Mouse (Mus musculus) kidney, embryonic 14.5 days (tissue): ENCODE measurements around the gene B3gnt9. TPM values are rescaled to one million over a fixed set of nuclear protein-coding genes. Genes with fewer than 3 reads are reported as not detected.

Experiments used
- ATAC-seq: fragments of 200-750 bp; cut with Nextera tagmentation; 2 replicates; pipeline ENCODE4 v1.8.0; 2017; ENCODE audit warnings: moderate number of reproducible peaks, mild to moderate bottlenecking, moderate TSS enrichment, moderate library complexity; ENCODE audit not compliant: low FRiP score, low TSS enrichment
- H3K27ac ChIP-seq: fragments of 300-500 bp; sonication (generic); 2 replicates; pipeline ENCODE4 v1.5.1; 2014; ENCODE audit warnings: low read depth, mild to moderate bottlenecking, low read length, moderate library complexity, mixed read lengths
- H3K27me3 ChIP-seq: fragments of 300-500 bp; sonication (generic); 2 replicates; pipeline ENCODE4 v1.6.1; 2014; ENCODE audit warnings: mild to moderate bottlenecking, low read length; ENCODE audit not compliant: control insufficient read depth, insufficient read depth
- H3K36me3 ChIP-seq: fragments of 300-500 bp; sonication (generic); 2 replicates; pipeline ENCODE4 v1.6.1; 2014; ENCODE audit warnings: low read length, mixed read lengths; ENCODE audit not compliant: control insufficient read depth, insufficient read depth
- H3K4me1 ChIP-seq: fragments of 300-500 bp; sonication (generic); 2 replicates; pipeline ENCODE4 v1.6.1; 2014; ENCODE audit warnings: low read length, mixed read lengths; ENCODE audit not compliant: control insufficient read depth, insufficient read depth
- H3K4me2 ChIP-seq: fragments of 300-500 bp; sonication (generic); replicated peaks from 2 replicates; pipeline ENCODE4 v1.6.1; 2014; ENCODE audit warnings: low read depth, mild to moderate bottlenecking, low read length
- H3K4me3 ChIP-seq: fragments of 300-500 bp; sonication (generic); 2 replicates; pipeline ENCODE4 v1.5.1; 2014; ENCODE audit warnings: mild to moderate bottlenecking, low read length
- H3K9ac ChIP-seq: fragments of 300-500 bp; sonication (generic); 2 replicates; pipeline ENCODE4 v1.6.1; 2014; ENCODE audit warnings: low read depth, mild to moderate bottlenecking, low read length, moderate library complexity
- H3K9me3 ChIP-seq: fragments of 300-500 bp; sonication (generic); 2 replicates; pipeline ENCODE4 v1.6.1; 2016; ENCODE audit warnings: low read length; ENCODE audit not compliant: control insufficient read depth
- WGBS: fragments of 180-500 bp; shearing (Covaris S2); extraction: QIAGEN DNeasy Blood & Tissue Kit; methylation state at CpG from one replicate; pipeline ENCODE4 v1.1.7; 2014; 5-methylcytosine and 5-hydroxymethylcytosine counted together
- polyA plus RNA-seq: library from polyadenylated mRNA; unstranded; fragments of >200 nt; fragmentation: Nextera tagmentation; extraction: Ambion mirVana; gene quantifications from 2 replicates; pipeline ENCODE4 v1.2.1, GENCODE M21; 2014

The B3gnt9 gene
- polyA plus RNA-seq, 1 experiment from 2014 or later: 7.3 TPM

GRCm38 (mm10) chr8:105258911-105259720, 4.2 kb upstream of the B3gnt9 start:
- Histone ChIP-seq H3K9me3 (no peaks in the 10 kb centered on the region), H3K27me3 (peaks cover 59% of the 10 kb centered on the region), H3K36me3 (no peaks in the 10 kb centered on the region), H3K4me3 (peak overlapping the region; percentile 34), H3K27ac (no peak overlapping the region), H3K4me2 (peak overlapping the region; percentile 57), H3K4me1 (peaks cover 14% of the 10 kb centered on the region; the same call in 1 of the 2 replicates), H3K9ac (peak overlapping the region; percentile 32)
- WGBS: 2% methylated on average over 55 of the region's 55 CpGs
- ATAC-seq: peak; percentile 18

- Histone ChIP-seq H3K4me1 (peaks cover 17% of the 10 kb centered on the region; the same call in 1 of the 2 replicates), H3K27ac (no peak overlapping the region), H3K4me2 (no peak overlapping the region), H3K36me3 (no peaks in the 10 kb centered on the region; the same call in 1 of the 2 replicates), H3K9ac (no peak overlapping the region), H3K27me3 (peaks cover 51% of the 10 kb centered on the region), H3K9me3 (no peaks in the 10 kb centered on the region), H3K4me3 (no peak overlapping the region)
- WGBS: 65% methylated on average over 7 of the region's 7 CpGs
- ATAC-seq: no peak
Measured at GRCm38 (mm10) chr8:105257318-105258114, 2.6 kb upstream of the B3gnt9 start.

DNA sequence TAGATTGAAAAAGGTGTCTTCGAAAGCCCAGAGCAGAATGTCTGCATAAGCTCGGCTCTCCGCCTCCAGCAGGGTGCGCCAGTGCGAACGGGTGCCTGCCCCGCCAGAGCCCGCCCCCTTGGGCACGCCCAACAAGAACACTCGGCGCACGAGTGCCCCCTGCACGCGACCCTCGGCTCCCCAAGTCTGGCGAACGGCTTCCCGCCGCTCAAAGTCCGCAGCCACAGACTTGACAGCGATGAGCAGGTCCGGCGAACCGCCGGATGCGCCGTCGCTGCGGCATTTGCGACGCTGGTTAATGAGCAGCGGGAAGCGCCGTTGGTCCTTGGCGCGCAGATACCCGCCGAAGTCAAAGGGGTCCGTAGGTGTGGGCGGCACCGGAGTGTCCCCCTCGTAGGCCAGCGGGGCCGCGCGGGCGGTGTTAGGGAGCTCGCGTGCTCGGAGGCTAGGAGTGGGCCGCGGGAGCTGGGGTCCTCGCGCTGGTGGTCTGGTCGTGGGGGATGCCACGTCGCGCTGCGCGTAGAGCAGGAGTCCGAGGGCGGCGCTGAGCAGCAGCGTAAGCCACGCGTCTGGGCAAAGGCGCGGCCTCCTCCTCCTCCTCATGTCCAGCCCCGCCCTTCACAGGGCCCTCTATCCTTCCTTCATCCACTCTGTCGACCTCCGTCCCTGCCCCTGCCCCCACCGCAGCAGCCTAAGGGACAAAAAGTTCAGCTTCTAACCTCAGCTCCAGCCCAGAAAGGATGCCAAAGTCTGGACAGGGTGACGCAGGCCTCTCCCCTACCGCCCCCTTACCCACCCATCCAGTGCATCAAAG, 594 bp downstream of the B3gnt9 start:
- no peaks in the 10 kb centered on the region for H3K9me3 ChIP-seq
- H3K4me1 ChIP-seq: peaks cover 17% of the 10 kb centered on the region; the same call in 1 of the 2 replicates
- peak; percentile 86 for ATAC-seq
- peaks cover 31% of the 10 kb centered on the region for H3K27me3 ChIP-seq
- peak overlapping the region; percentile 64 for H3K4me3 ChIP-seq
- H3K4me2 ChIP-seq: peak overlapping the region; percentile 99
- peak overlapping the region; percentile 78 for H3K27ac ChIP-seq
- WGBS: under 1% methylated on average over 68 of the region's 74 CpGs
- H3K9ac ChIP-seq: peak overlapping the region; percentile 74
- peaks cover 29% of the 10 kb centered on the region for H3K36me3 ChIP-seq

- peak; percentile 22 for ATAC-seq
Measured at GRCm38 (mm10) chr8:105253766-105254151, 1.2 kb downstream of the B3gnt9 start.

GRCm38 (mm10) chr8:105252680-105253537, 2.0 kb downstream of the B3gnt9 start:
- 88% methylated on average over 10 of the region's 10 CpGs for WGBS
- peaks cover 16% of the 10 kb centered on the region for H3K27me3 ChIP-seq
- no peaks in the 10 kb centered on the region for H3K9me3 ChIP-seq
- no peak overlapping the region for H3K27ac ChIP-seq
- no peak overlapping the region for H3K4me3 ChIP-seq
- ATAC-seq: no peak
- no peak overlapping the region for H3K4me2 ChIP-seq
- H3K36me3 ChIP-seq: peaks cover 43% of the 10 kb centered on the region
- H3K9ac ChIP-seq: no peak overlapping the region
- peaks cover 11% of the 10 kb centered on the region; the same call in 1 of the 2 replicates for H3K4me1 ChIP-seq

More at GRCm38 (mm10) chr8:105253766-105254151, 1.2 kb downstream of the B3gnt9 start:
- Histone ChIP-seq H3K4me1 (peaks cover 12% of the 10 kb centered on the region; the same call in 1 of the 2 replicates), H3K27me3 (peaks cover 25% of the 10 kb centered on the region), H3K27ac (no peak overlapping the region), H3K9ac (peak overlapping the region; percentile 23; the same call in 1 of the 2 replicates), H3K9me3 (no peaks in the 10 kb centered on the region), H3K4me3 (peak overlapping the region; percentile 64), H3K36me3 (peaks cover 35% of the 10 kb centered on the region), H3K4me2 (peak overlapping the region; percentile 99)
- 34% methylated on average over 20 of the region's 20 CpGs for WGBS

DNA sequence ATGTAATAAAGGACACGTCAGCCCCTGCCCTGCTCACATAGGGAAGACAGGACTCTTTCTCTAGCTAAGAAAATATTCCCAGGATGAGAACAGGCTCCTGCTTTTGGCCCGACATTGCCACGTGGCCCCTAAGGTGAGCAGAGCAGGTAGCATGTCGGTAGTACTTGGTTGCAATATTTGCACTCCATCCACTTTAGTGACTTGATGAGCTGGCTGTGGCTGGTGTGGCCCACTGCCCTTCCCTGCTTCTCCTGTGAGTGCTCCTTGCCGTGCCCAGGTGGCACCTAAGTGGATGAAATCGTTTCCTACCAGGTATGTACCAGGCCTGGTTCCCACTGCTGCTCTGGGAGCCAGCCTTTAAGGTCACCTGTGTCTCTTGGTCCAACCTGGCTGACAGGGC, 3.0 kb downstream of the B3gnt9 start:
- H3K27ac ChIP-seq: no peak overlapping the region
- no peak overlapping the region for H3K9ac ChIP-seq
- peaks cover 49% of the 10 kb centered on the region for H3K36me3 ChIP-seq
- peaks cover 12% of the 10 kb centered on the region; the same call in 1 of the 2 replicates for H3K27me3 ChIP-seq
- peaks cover 11% of the 10 kb centered on the region; the same call in 1 of the 2 replicates for H3K4me1 ChIP-seq
- H3K4me3 ChIP-seq: no peak overlapping the region
- WGBS: 94% methylated on average over 6 of the region's 6 CpGs
- ATAC-seq: no peak
- no peak overlapping the region for H3K4me2 ChIP-seq
- H3K9me3 ChIP-seq: no peaks in the 10 kb centered on the region

DNA sequence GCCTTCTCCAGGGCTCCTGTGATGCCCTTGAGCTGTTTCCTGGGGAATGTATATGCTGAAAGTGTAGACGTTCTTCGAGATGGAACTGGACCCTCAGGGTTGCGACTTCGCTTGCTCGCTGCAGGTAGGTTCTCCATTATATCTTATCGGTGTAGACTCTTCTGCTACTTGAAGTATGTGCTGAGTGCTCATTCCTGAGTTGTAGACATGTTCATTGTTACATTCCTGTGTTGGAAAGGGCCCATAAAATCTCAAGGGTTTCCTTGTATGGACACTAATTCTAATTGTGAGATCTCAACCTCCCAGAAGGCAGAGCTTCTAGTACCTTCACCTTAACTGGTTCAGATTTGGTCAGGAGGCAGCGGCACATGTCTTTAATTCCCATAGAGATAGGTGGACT, 13.9 kb downstream of the B3gnt9 start:
- 97% methylated on average over 7 of the region's 7 CpGs for WGBS
- H3K4me2 ChIP-seq: no peak overlapping the region
- ATAC-seq: no peak

More for the DNA sequence above, 13.9 kb downstream of the B3gnt9 start:
- Histone ChIP-seq H3K4me3 (no peak overlapping the region), H3K9ac (no peak overlapping the region), H3K27me3 (no peaks in the 10 kb centered on the region), H3K27ac (no peak overlapping the region), H3K9me3 (no peaks in the 10 kb centered on the region), H3K36me3 (peaks cover 36% of the 10 kb centered on the region), H3K4me1 (no peaks in the 10 kb centered on the region)
